Mouse (Mus musculus) ES-Bruce4 (cell line): Measurements from ENCODE around the gene Kcnq2. TPM values are rescaled to one million over a fixed set of nuclear protein-coding genes. Genes with fewer than 3 reads are reported as not detected.

Experiments
- H3K27ac ChIP-seq: 2 replicates; pipeline ENCODE4 v1.5.1; 2012; ENCODE audit warnings: low read length, inconsistent platforms; ENCODE audit not compliant: insufficient read depth
- H3K27me3 ChIP-seq: 2 replicates; pipeline ENCODE4 v1.6.1; 2012; ENCODE audit warnings: mild to moderate bottlenecking, low read length, inconsistent platforms; ENCODE audit not compliant: control insufficient read depth, poor library complexity, insufficient read depth, severe bottlenecking
- H3K36me3 ChIP-seq: 2 replicates; pipeline ENCODE4 v1.6.1; 2012; ENCODE audit warnings: inconsistent platforms, mild to moderate bottlenecking, low read length, moderate library complexity; ENCODE audit not compliant: control insufficient read depth, poor library complexity, insufficient read depth, severe bottlenecking
- H3K4me1 ChIP-seq: one replicate; pipeline ENCODE4 v1.8.1; 2011; ENCODE audit warnings: low read length; ENCODE audit not compliant: control insufficient read depth, insufficient read depth
- H3K4me3 ChIP-seq: 2 replicates; pipeline ENCODE4 v1.5.1; 2011; ENCODE audit warnings: low read depth, mild to moderate bottlenecking, low read length
- H3K9ac ChIP-seq: 2 replicates; pipeline ENCODE4 v1.6.1; 2012; ENCODE audit warnings: low read depth, mild to moderate bottlenecking, inconsistent platforms; ENCODE audit not compliant: poor library complexity, severe bottlenecking
- H3K9me3 ChIP-seq: replicated peaks from 2 replicates; pipeline ENCODE4 v1.6.1; 2012; ENCODE audit warnings: mild to moderate bottlenecking, low read length, inconsistent platforms; ENCODE audit not compliant: control insufficient read depth, poor library complexity, insufficient read depth, severe bottlenecking
- CTCF ChIP-seq: IDR thresholded peaks from one replicate; pipeline ENCODE4 v1.8.1; 2011; ENCODE audit warnings: low read depth, low read length
- EP300 ChIP-seq: IDR thresholded peaks from 2 replicates; pipeline ENCODE4 v1.6.1; 2011; ENCODE audit warnings: low read depth, low read length; ENCODE audit not compliant: insufficient read depth
- POLR2A ChIP-seq: IDR thresholded peaks from one replicate; pipeline ENCODE4 v1.8.1; 2011; ENCODE audit warnings: low read length; ENCODE audit not compliant: insufficient read depth
- polyA plus RNA-seq: library from polyadenylated mRNA; stranded (reverse); fragments of >200 nt; gene quantifications from 2 replicates; pipeline ENCODE4 v1.2.4, GENCODE M21; 2011; ENCODE audit warnings: low read depth; ENCODE audit not compliant: missing spikeins, insufficient read depth, insufficient read length

Kcnq2 gene
- polyA plus RNA-seq, 1 experiment = 1.0 TPM

- H3K4me3 ChIP-seq = no peak overlapping the region
- no peak overlapping the region for H3K27ac ChIP-seq
- H3K9me3 ChIP-seq = no peaks in the 10 kb centered on the region
- H3K4me1 ChIP-seq = no peaks in the 10 kb centered on the region
- TF ChIP-seq POLR2A (no peak), CTCF (no peak), EP300 (no peak)
- H3K36me3 ChIP-seq = no peaks in the 10 kb centered on the region
- no peak overlapping the region for H3K9ac ChIP-seq
- no peaks in the 10 kb centered on the region for H3K27me3 ChIP-seq
These were observed 51.2 kb downstream of the Kcnq2 start for GRCm38 (mm10) chr2:181083945-181084344.

- no peaks in the 10 kb centered on the region for H3K9me3 ChIP-seq
- H3K9ac ChIP-seq = no peak overlapping the region
- no peaks in the 10 kb centered on the region for H3K36me3 ChIP-seq
- no peaks in the 10 kb centered on the region for H3K27me3 ChIP-seq
- no peak overlapping the region for H3K4me3 ChIP-seq
- TF ChIP-seq CTCF (no peak), EP300 (no peak), POLR2A (no peak)
- no peaks in the 10 kb centered on the region for H3K4me1 ChIP-seq
- no peak overlapping the region for H3K27ac ChIP-seq
These were observed 54.2 kb downstream of the Kcnq2 start for GRCm38 (mm10) chr2:181080886-181081285.

GRCm38 (mm10) chr2:181079518-181079917 lies 55.6 kb downstream of the Kcnq2 start:
- H3K4me1 ChIP-seq = no peaks in the 10 kb centered on the region
- H3K27ac ChIP-seq = no peak overlapping the region
- H3K9ac ChIP-seq = no peak overlapping the region
- no peaks in the 10 kb centered on the region for H3K27me3 ChIP-seq
- 0 out of 2 replicates have a peak, but pooled peaks cover 2% of the 10 kb centered on the region for H3K9me3 ChIP-seq
- TF ChIP-seq POLR2A (no peak), EP300 (no peak), CTCF (no peak)
- no peak overlapping the region for H3K4me3 ChIP-seq
- no peaks in the 10 kb centered on the region for H3K36me3 ChIP-seq

- Histone ChIP-seq H3K9me3 (0 out of 2 replicates have a peak, but pooled peaks cover 2% of the 10 kb centered on the region), H3K4me1 (no peaks in the 10 kb centered on the region), H3K36me3 (no peaks in the 10 kb centered on the region), H3K9ac (no peak overlapping the region), H3K4me3 (no peak overlapping the region), H3K27me3 (no peaks in the 10 kb centered on the region), H3K27ac (no peak overlapping the region)
- no peak for TF ChIP-seq EP300
- TF ChIP-seq CTCF = no peak
- TF ChIP-seq POLR2A = no peak
These were observed 56.2 kb downstream of the Kcnq2 start for GRCm38 (mm10) chr2:181078908-181079307.

- no peak overlapping the region for H3K9ac ChIP-seq
These were observed 59.6 kb downstream of the Kcnq2 start for GRCm38 (mm10) chr2:181075501-181075900.

GRCm38 (mm10) chr2:181072403-181072714 lies 62.7 kb downstream of the Kcnq2 start:
- no peaks in the 10 kb centered on the region for H3K27me3 ChIP-seq
- 0 out of 2 replicates have a peak, but pooled peaks cover 2% of the 10 kb centered on the region for H3K9me3 ChIP-seq
- H3K4me3 ChIP-seq = no peak overlapping the region
- no peaks in the 10 kb centered on the region for H3K36me3 ChIP-seq
- TF ChIP-seq CTCF (no peak), EP300 (no peak), POLR2A (no peak)
- H3K27ac ChIP-seq = no peak overlapping the region
- H3K9ac ChIP-seq = no peak overlapping the region
- peaks cover 2% of the 10 kb centered on the region for H3K4me1 ChIP-seq

More at GRCm38 (mm10) chr2:181075501-181075900, 59.6 kb downstream of the Kcnq2 start:
- H3K9me3 ChIP-seq = 0 out of 2 replicates have a peak, but pooled peaks cover 2% of the 10 kb centered on the region
- no peak overlapping the region for H3K4me3 ChIP-seq
- H3K4me1 ChIP-seq = peaks cover 2% of the 10 kb centered on the region
- no peak for TF ChIP-seq POLR2A
- no peak for TF ChIP-seq EP300
- TF ChIP-seq CTCF = no peak
- H3K27ac ChIP-seq = no peak overlapping the region
- no peaks in the 10 kb centered on the region for H3K36me3 ChIP-seq
- no peaks in the 10 kb centered on the region for H3K27me3 ChIP-seq
